Mouse (Mus musculus): Measurements from ENCODE around the gene Babam1.

- TF ChIP-seq CTCF (IDR thresholded peaks at IDR 0.05; ENCODE audit: insufficient read depth, low read depth, low read length) (no peak), POLR2A (IDR thresholded peaks at IDR 0.05; ENCODE audit: insufficient read depth, low read depth, low read length) (no peak)
Observed at GRCm38 (mm10) chr8:71402446-71402964, 5.8 kb downstream of the Babam1 start.
